Mouse (Mus musculus): Measurements from ENCODE around the gene Cacna1a. TPM values are rescaled to one million over a fixed set of nuclear protein-coding genes. Genes with fewer than 3 reads are reported as not detected.

Gene Cacna1a
- total RNA-seq, 2 experiments from 2014 or later: 3.2 to 3.3 TPM

DNA sequence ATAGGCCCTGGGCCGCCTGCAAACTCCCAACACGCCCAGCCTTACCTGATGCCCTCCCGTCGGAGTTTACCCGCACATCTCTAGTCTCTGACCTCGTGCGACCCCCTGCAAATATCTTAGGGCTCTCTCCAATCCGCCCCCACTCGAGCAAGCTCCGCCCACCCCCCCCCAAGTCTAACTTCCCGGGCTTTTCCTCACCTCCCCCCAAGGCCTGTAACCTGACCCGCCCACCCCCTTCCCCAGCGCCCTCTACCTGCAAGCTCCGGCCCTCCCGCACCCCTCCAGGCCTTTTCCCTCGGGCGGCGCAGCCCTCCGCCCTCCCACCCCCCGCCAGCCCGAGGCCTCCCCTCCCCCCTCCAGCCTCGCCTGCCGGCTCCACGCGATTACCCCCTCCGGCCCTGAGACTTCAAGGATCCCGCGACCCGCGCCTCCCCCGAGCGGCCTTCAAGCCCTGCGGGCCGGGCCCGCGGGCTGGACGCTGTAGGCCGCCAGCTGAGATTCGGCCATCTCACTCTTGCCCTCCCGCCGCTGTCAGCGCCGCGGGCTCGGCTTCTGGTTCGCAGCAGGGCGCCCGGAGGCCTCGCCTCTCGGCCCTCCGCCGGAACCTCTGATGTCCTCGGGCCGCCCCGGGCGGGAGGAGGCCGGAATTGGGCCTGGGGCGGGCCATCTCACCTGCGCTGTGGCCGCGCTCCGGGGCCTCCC, 298.9 kb downstream of the Cacna1a start:
- DNase-seq (ENCODE audit: low spot score): no peak

DNA sequence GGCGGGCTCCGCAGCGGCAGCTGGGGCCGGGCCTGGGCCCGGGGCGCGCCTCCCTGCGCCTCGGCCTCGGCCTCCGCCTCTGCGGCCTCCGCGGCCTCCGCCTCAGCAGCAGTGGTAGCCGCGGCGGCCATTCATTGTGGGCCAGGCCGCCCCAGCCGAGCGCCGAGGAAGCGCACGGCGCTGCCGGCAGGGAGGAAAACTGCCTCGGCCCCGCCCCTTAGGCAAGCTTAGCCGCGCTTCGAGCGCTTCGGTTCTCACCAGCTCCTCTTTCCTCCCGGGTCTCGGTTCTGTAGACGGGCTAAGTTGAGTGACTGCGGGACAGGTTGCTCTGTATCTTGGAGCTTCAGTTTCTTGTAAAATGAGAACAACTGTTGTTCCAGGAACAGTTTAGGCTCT, 299.5 kb downstream of the Cacna1a start, which contains the start of gene Nacc1:
Gene Nacc1 (minus strand): TSS at position 158 of the 396 bp plus-strand sequence.
- DNase-seq (ENCODE audit: low spot score): peak; percentile 89

DNA sequence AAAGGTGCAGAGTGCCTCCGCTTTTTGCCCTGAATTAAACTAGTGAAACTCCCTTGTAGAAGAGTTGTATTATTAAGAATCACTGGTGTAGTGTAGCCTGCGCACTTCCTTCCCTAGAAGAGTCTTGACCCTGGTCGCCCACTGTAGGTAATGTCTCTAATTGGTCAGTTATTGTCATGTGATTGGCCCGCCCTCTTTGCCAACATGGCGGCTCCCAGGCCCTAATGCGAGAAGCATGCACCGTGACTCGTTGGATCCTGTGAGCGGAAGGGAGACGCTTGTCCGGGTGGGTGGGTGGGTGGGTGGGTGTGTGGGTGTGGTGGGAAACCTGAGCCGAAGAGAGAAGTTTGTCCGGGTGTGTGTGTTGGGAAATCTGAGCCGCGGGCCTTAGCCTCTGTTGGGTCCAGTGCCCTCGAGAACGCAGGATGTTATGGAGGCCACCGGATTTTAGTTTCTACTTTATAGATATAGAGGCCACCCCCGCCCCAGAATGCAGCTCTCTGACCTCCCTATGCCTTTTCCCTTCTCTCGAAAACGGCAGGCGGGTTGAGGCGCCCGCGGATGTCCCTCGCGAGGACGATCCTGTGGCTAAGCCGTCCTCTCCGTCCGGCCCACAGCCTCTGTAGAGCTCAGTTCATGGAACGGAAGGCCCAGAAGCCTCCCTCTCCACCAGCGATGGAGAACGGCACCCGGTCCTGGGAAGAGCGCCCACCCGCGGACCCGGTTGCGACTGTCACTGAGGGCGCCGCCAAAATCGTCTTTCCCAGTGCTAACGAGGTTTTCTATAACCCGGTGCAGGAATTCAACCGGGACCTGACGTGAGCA, 301.1 kb downstream of the Cacna1a start:
- DNase-seq (ENCODE audit: low spot score): peak; percentile 95

Other genes with a start within 250 kb of the Cacna1a start
- gene Cc2d1a, start 240.5 kb upstream of the Cacna1a start, total RNA-seq (2021): 10 to 100 TPM; 15.8 to 16.3 TPM
- under 1 TPM; 0.31 to 0.57 TPM for gene 4930432K21Rik, start 240.4 kb upstream of the Cacna1a start, total RNA-seq (2021)
- under 1 TPM in 1 of 2 experiments, not detected in 1; 0.82 TPM for gene Nanos3, start 203.2 kb upstream of the Cacna1a start, total RNA-seq (2021)
- gene Zswim4, start 151.4 kb upstream of the Cacna1a start, total RNA-seq (2021): 1 to 10 TPM; 6.6 to 7.2 TPM
- gene D8Ertd738e, start 138.7 kb upstream of the Cacna1a start, total RNA-seq (2021): 100 to 1,000 TPM; 185 to 187 TPM
- 10 to 100 TPM; 13.8 to 19.7 TPM for gene Mri1, start 131.1 kb upstream of the Cacna1a start, total RNA-seq (2021)
- gene Ccdc130, start 118.1 kb upstream of the Cacna1a start, total RNA-seq (2021): 1 to 10 TPM; 7.3 to 9.4 TPM

Data from gastrocnemius, adult 18-20 months (tissue).